Mouse (Mus musculus) brain, embryonic 14.5 days (tissue): ENCODE data around the gene 2310022A10Rik.

Source experiments
- CTCF ChIP-seq: fragments of 200-500 bp; IDR thresholded peaks from 2 replicates; pipeline ENCODE4 v1.5.1; 2012; ENCODE audit warnings: inconsistent platforms, mild to moderate bottlenecking, moderate library complexity, borderline replicate concordance; ENCODE audit not compliant: insufficient read depth, insufficient read length; ENCODE audit errors: extremely low read depth
- POLR2A ChIP-seq: fragments of 200-500 bp; IDR thresholded peaks from 2 replicates; pipeline ENCODE4 v1.6.1; 2012; ENCODE audit warnings: mild to moderate bottlenecking, inconsistent platforms, borderline replicate concordance; ENCODE audit not compliant: poor library complexity, insufficient read depth, insufficient read length, severe bottlenecking; ENCODE audit errors: extremely low read depth

- no peak for TF ChIP-seq POLR2A
- TF ChIP-seq CTCF = peak; percentile 99
Measured at GRCm38 (mm10) chr7:27526039-27526827, 26.8 kb upstream of the 2310022A10Rik start.
